16 mouse cellular contexts compared by ENCODE assay signal in the genomic region with DNA sequence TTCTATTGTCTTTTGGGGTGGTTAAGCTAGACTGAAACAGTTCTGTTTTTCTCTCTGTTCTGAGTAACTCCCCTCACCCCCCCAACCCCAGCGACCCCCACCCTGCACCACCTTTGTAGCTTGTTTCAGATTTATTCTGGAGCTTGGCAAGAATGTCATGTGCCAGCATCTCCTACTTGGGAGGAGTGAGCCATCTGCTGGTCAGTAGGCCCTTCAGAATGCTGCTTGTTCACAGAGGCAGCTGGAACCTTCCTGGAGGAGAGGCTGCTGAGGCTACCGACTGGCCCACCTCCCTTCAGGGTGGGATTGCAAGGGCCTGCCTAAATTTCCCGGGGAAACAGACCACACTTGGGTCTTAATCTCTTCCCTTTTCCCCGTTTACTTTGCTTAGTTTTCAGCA. TPM values are rescaled to one million over a fixed set of nuclear protein-coding genes. Genes with fewer than 3 reads are reported as not detected.
"Had no signal": no experiment of that assay in that cellular context is flagged by ENCODE, and none has a peak within 500 bp of the region (broad histone marks: within the 10 kb centered on the region; RNA-seq: fewer than 3 reads in every experiment).

No protein-coding gene starts in this region.

RNA-seq across cellular contexts. Expression of a gene that starts 21.6 kb away (rescaled TPM):
- total RNA-seq: layer of hippocampus, adult 8-10 months; layer of hippocampus, postnatal 14 days; left cerebral cortex, adult 8-10 months; left cerebral cortex, postnatal 36 days had no signal
- polyA plus RNA-seq: large intestine, adult 2 months; limb, embryonic 12.5 days; liver, embryonic 13.5 days; liver, postnatal 0 days; lung, embryonic 15.5 days; macrophage; midbrain, embryonic 11.5 days; midbrain, embryonic 16.5 days; neural tube, embryonic 14.5 days; spleen, adult 2 months; stomach, embryonic 15.5 days; thymus, postnatal 0 days had no signal
